Mouse (Mus musculus): Measurements from ENCODE around the gene Rraga. TPM values are rescaled to one million over a fixed set of nuclear protein-coding genes. Genes with fewer than 3 reads are reported as not detected.
A peak's percentile ranks its signal among the peaks of the same experiment; 100 is the strongest.

Rraga gene
- 9.6 and 11.0 TPM in 2 replicates for total RNA-seq (2012; rRNA removed)
- 100 to 1,000 TPM in 1 of 2 experiments, 10 to 100 TPM in 1; 68.7 to 182 TPM for polyA plus RNA-seq (2012; ENCODE audit: insufficient read depth in 1 of 2, insufficient read length in 2 of 2, low read depth in 1 of 2, low replicate concordance in 2 of 2, missing spikeins in 1 of 2)

- Histone ChIP-seq H3K9ac (ENCODE audit: control insufficient read depth, low read depth, low read length, poor library complexity, severe bottlenecking) (peak within 1 kb of the TSS; percentile 80), H3K79me2 (ENCODE audit: control insufficient read depth, insufficient read depth, low read length, poor library complexity) (peaks cover 25% of the 10 kb centered on the region), H3K27ac (ENCODE audit: control insufficient read depth, low read depth, low read length) (peak within 1 kb of the TSS; percentile 97), H3K4me3 (ENCODE audit: control insufficient read depth in 1 of 2, insufficient read depth in 1 of 2, low read depth in 2 of 2, low read length in 2 of 2) (peak within 1 kb of the TSS; percentile 61 to 70), H3K9me3 (replicated peaks; ENCODE audit: insufficient read depth, low read length) (no peaks in the 10 kb centered on the region), H3K36me3 (ENCODE audit: control insufficient read depth in 1 of 2, insufficient read depth in 2 of 2, low read length in 2 of 2) (peaks cover 0 to 15% of the 10 kb centered on the region in 2 experiments; a peak in 2 of 4 replicates), H3K27me3 (ENCODE audit: control insufficient read depth in 1 of 2, insufficient read depth in 2 of 2, low read length in 2 of 2) (no peaks in the 10 kb centered on the region), H3K4me1 (ENCODE audit: control insufficient read depth in 1 of 2, insufficient read depth in 2 of 2, low read length in 2 of 2) (peaks cover 2 to 7% of the 10 kb centered on the region in 2 experiments; a peak in 3 of 4 replicates)
- TF ChIP-seq RAD21 (IDR thresholded peaks at IDR 0.05; ENCODE audit: low read depth, low read length) (peak; percentile 15), MYC (IDR thresholded peaks at IDR 0.05; ENCODE audit: low read depth, low read length) (peak; percentile 39; the same call in 1 of the 2 replicates), NELFE (IDR thresholded peaks at IDR 0.05; ENCODE audit: low read depth, low read length) (peak; percentile 99), CHD2 (IDR thresholded peaks at IDR 0.05; ENCODE audit: low read length) (peak; percentile 99), TBP (IDR thresholded peaks at IDR 0.05; ENCODE audit: low read depth, low read length) (peak; percentile 87), CTCF (IDR thresholded peaks at IDR 0.05 in 2 of 3, conservative IDR thresholded peaks at IDR 0.05 in 1 of 3; ENCODE audit: control insufficient read depth in 1 of 3, insufficient read depth in 1 of 3, low read depth in 2 of 3, low read length in 3 of 3, poor library complexity in 1 of 3, severe bottlenecking in 1 of 3) (peak; percentile 54 to 76 (median 76)), ZMIZ1 (IDR thresholded peaks at IDR 0.05; ENCODE audit: low read depth, low read length) (peak; percentile 94), ELF1 (IDR thresholded peaks at IDR 0.05; ENCODE audit: low read depth, low read length) (peak; percentile 75; the same call in 1 of the 2 replicates), CHD1 (IDR thresholded peaks at IDR 0.05; ENCODE audit: low read depth, low read length) (no peak), TAL1 (IDR thresholded peaks at IDR 0.05; ENCODE audit: low read length) (no peak), GATA1 (IDR thresholded peaks at IDR 0.05; ENCODE audit: low read depth, low read length) (peak; percentile 67), SIN3A (IDR thresholded peaks at IDR 0.05; ENCODE audit: low read length) (peak; percentile 47), ZC3H11A (IDR thresholded peaks at IDR 0.05; ENCODE audit: low read depth, low read length) (no peak), HCFC1 (IDR thresholded peaks at IDR 0.05; ENCODE audit: low read depth, low read length) (peak; percentile 91), ETS1 (IDR thresholded peaks at IDR 0.05; ENCODE audit: low read depth, low read length) (0 out of 2 replicates have a peak, but pooled peaks have one; percentile 1), POLR2AphosphoS2 (IDR thresholded peaks at IDR 0.05; ENCODE audit: low read length) (peak; percentile 98), SMC3 (IDR thresholded peaks at IDR 0.05; ENCODE audit: low read depth, low read length) (peak; percentile 68), JUND (IDR thresholded peaks at IDR 0.05; ENCODE audit: low read depth, low read length) (no peak), MAFK (IDR thresholded peaks at IDR 0.05; ENCODE audit: borderline replicate concordance, low read depth, low read length) (no peak), TCF12 (IDR thresholded peaks at IDR 0.05; ENCODE audit: low read depth, low read length) (peak; percentile 53; the same call in 1 of the 2 replicates), MXI1 (IDR thresholded peaks at IDR 0.05; ENCODE audit: low read depth, low read length) (peak; percentile 62), MAX (IDR thresholded peaks at IDR 0.05; ENCODE audit: low read length) (peak; percentile 62), MEF2A (IDR thresholded peaks at IDR 0.05; ENCODE audit: extremely low read depth, insufficient replicate concordance, low read depth, low read length, poor library complexity, severe bottlenecking) (no peak), POLR2A (IDR thresholded peaks at IDR 0.05; ENCODE audit: control insufficient read depth in 1 of 2, insufficient read depth in 1 of 2, low read depth in 1 of 2, low read length in 2 of 2, poor library complexity in 1 of 2) (peak; percentile 97 to 98)
- peak; percentile 97 for DNase-seq (ENCODE audit: low read depth, low spot score)
These were observed at the start of gene Rraga for GRCm38 (mm10) chr4:86575283-86575983. Gene Rraga, plus strand, starts transcription at chr4:86575668.

All from MEL (cell line).